8 mouse cellular contexts compared by ENCODE assay signal in the genomic region with DNA sequence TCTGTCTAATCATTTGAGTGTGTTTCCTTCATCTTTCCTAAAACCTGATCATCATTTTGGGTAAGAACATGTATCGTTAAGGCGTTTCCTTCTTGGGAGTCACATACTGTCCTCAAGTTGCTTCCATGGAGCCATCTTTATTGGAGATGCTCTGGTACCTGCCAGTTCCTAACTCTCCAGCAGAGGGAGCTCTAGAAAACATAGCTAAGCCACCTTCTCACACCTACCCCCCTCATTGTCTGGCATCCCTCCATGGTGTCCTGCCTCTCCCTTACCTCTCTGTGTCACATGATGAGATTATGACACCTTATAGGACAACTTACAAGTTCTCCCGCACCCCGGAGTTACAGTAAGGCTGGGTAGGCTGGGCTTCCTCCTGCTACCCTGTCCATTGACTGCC. TPM values are rescaled to one million over a fixed set of nuclear protein-coding genes. Genes with fewer than 3 reads are reported as not detected.
DNase-seq lines count a peak whose midpoint lies in the region; ATAC-seq and TF ChIP-seq lines count a peak whose summit lies in the region.

No protein-coding gene starts in this region.

- no peak overlapping the region for H3K27ac ChIP-seq in kidney, postnatal 0 days

- peak; percentile 65 for TF ChIP-seq CTCF in kidney, postnatal 0 days (IDR thresholded peaks at IDR 0.05; ENCODE audit: low read depth)

- H3K4me2 ChIP-seq in kidney, postnatal 0 days (ENCODE audit: low read length) = no peak overlapping the region

- peak; percentile 50 for DNase-seq in adrenal gland, adult 2 months
- no peak for DNase-seq in adrenal gland, postnatal 4 days (ENCODE audit: low spot score in 2 of 2)
- DNase-seq in kidney, postnatal 0 days (ENCODE audit: low spot score) = peak; percentile 12
- DNase-seq in kidney, adult 11 months = no peak
- DNase-seq in adrenal gland, postnatal 36 days = peak; percentile 21 to 50
- DNase-seq in lung, postnatal 36 days = peak; percentile 21
- DNase-seq in gastrocnemius, postnatal 10 days = no peak
- DNase-seq in spleen, postnatal 14 days (ENCODE audit: low spot score in 2 of 2) = no peak

- H3K9ac ChIP-seq in kidney, postnatal 0 days (ENCODE audit: low read depth, low read length) = no peak overlapping the region

- no peak overlapping the region for H3K4me3 ChIP-seq in kidney, postnatal 0 days (replicated peaks; ENCODE audit: low read depth, low read length)

- ATAC-seq in kidney, postnatal 0 days (replicated peaks; ENCODE audit: low FRiP score, low read depth) = no peak

- no peaks in the 10 kb centered on the region for H3K36me3 ChIP-seq in kidney, postnatal 0 days (ENCODE audit: insufficient read depth, low read length)

- H3K27me3 ChIP-seq in kidney, postnatal 0 days (ENCODE audit: insufficient read depth, low read length) = no peaks in the 10 kb centered on the region

- no peaks in the 10 kb centered on the region for H3K4me1 ChIP-seq in kidney, postnatal 0 days (replicated peaks; ENCODE audit: insufficient read depth, low read length)

- WGBS in kidney, postnatal 0 days = 80% methylated on average over 4 of the region's 4 CpGs

- no peaks in the 10 kb centered on the region for H3K9me3 ChIP-seq in kidney, postnatal 0 days (replicated peaks; ENCODE audit: low read length)

RNA-seq across cellular contexts. Expression of a gene that starts 45.3 kb away (rescaled TPM):
- 1 to 10 TPM; 3.8 to 4.2 TPM for total RNA-seq in adrenal gland, adult 2 months (2021)
- 2.3 and 2.6 TPM in 2 replicates for polyA plus RNA-seq in adrenal gland, adult 2 months (2012; rRNA removed)
- total RNA-seq in adrenal gland, postnatal 4 days (2021) = 1 to 10 TPM; 3.6 to 4.7 TPM
- 0.92 and 1.4 TPM in 2 replicates for polyA plus RNA-seq in kidney, postnatal 0 days (2015; fragmentation: Nextera tagmentation; extraction: Ambion mirVana)
- 1 to 10 TPM; 3.1 to 3.4 TPM for total RNA-seq in adrenal gland, postnatal 36 days (2021)
- under 1 TPM; 0.38 to 0.61 TPM for total RNA-seq in gastrocnemius, postnatal 10 days (2021)

Comparison
In these comparisons a context has a peak if more than half of its experiments do, and no peak if none do; other contexts are left out.
1. DNase-seq: peak in adrenal gland, adult 2 months (single experiment), kidney, postnatal 0 days (single experiment), adrenal gland, postnatal 36 days (2 of 2) and lung, postnatal 36 days (single experiment); none in adrenal gland, postnatal 4 days (0 of 2), kidney, adult 11 months (single experiment), gastrocnemius, postnatal 10 days (single experiment) and spleen, postnatal 14 days (0 of 2).